Comparison of ENCODE assay signal across 32 mouse cellular contexts in genomic region chr13:50445261-50445660, GRCm38 (mm10). TPM values are rescaled to one million over a fixed set of nuclear protein-coding genes. Genes with fewer than 3 reads are reported as not detected.
DNase-seq lines count a peak whose midpoint lies in the region; ATAC-seq lines count a peak whose summit lies in the region.
"Had no signal": no experiment of that assay in that cellular context is flagged by ENCODE, and none has a peak within 500 bp of the region (broad histone marks: within the 10 kb centered on the region; RNA-seq: fewer than 3 reads in every experiment).

No protein-coding gene starts in this region.

- ATAC-seq in neural tube, embryonic 15.5 days (ENCODE audit: low FRiP score) = no peak
- ATAC-seq: activated CD4-positive, CD25-positive, alpha-beta regulatory T cell, adult 4 months; forebrain, embryonic 14.5 days; forebrain, embryonic 16.5 days; Patski had no signal

- no peak overlapping the region for H3K4me3 ChIP-seq in neural tube, embryonic 15.5 days (replicated peaks)
- H3K4me3 ChIP-seq: embryonic facial prominence, embryonic 13.5 days; embryonic facial prominence, embryonic 15.5 days; erythroblast, embryonic 14.5 days; forebrain, embryonic 10.5 days; forebrain, embryonic 12.5 days had no signal

- H3K9me3 ChIP-seq in neural tube, embryonic 15.5 days (replicated peaks) = no peaks in the 10 kb centered on the region
- H3K9me3 ChIP-seq: embryonic facial prominence, embryonic 13.5 days; embryonic facial prominence, embryonic 15.5 days; forebrain, embryonic 10.5 days; forebrain, embryonic 12.5 days had no signal

- H3K36me3 ChIP-seq in neural tube, embryonic 15.5 days = no peaks in the 10 kb centered on the region
- H3K36me3 ChIP-seq: embryonic facial prominence, embryonic 13.5 days; embryonic facial prominence, embryonic 15.5 days; forebrain, embryonic 10.5 days; forebrain, embryonic 12.5 days had no signal

- no peak overlapping the region for H3K27ac ChIP-seq in neural tube, embryonic 15.5 days (replicated peaks)
- H3K27ac ChIP-seq: embryonic facial prominence, embryonic 13.5 days; embryonic facial prominence, embryonic 15.5 days; forebrain, embryonic 10.5 days; forebrain, embryonic 12.5 days had no signal

- H3K4me1 ChIP-seq in neural tube, embryonic 15.5 days = no peaks in the 10 kb centered on the region
- H3K4me1 ChIP-seq: embryonic facial prominence, embryonic 13.5 days; embryonic facial prominence, embryonic 15.5 days; forebrain, embryonic 10.5 days; forebrain, embryonic 12.5 days had no signal

- 72% methylated on average over 4 of the region's 4 CpGs for WGBS in neural tube, embryonic 15.5 days

- no peak overlapping the region for H3K4me2 ChIP-seq in neural tube, embryonic 15.5 days
- H3K4me2 ChIP-seq: embryonic facial prominence, embryonic 13.5 days; embryonic facial prominence, embryonic 15.5 days; forebrain, embryonic 12.5 days had no signal

- H3K9ac ChIP-seq in neural tube, embryonic 15.5 days (replicated peaks) = no peak overlapping the region
- H3K9ac ChIP-seq: embryonic facial prominence, embryonic 13.5 days; embryonic facial prominence, embryonic 15.5 days; forebrain, embryonic 12.5 days had no signal

- peak; percentile 6 for DNase-seq in neural tube, embryonic 10.5 days (ENCODE audit: extremely low spot score, low spot score)
- peak; percentile 7 for DNase-seq in brain, adult 2 months (ENCODE audit: low read depth, low spot score)
- peak; percentile 81 for DNase-seq in retina, postnatal 1 day
- DNase-seq in left cerebral cortex, postnatal 25 days (ENCODE audit: low spot score in 2 of 2) = no peak
- no peak for DNase-seq in spleen, adult 12 weeks (ENCODE audit: low spot score)
- DNase-seq: adrenal gland, adult 8-10 months; adrenal gland, postnatal 14 days; adrenal gland, postnatal 36 days; cerebellum, adult 11 months; cerebellum, adult 18-20 months; cerebellum, adult 8-10 months; cerebellum, adult 9-11 months; cerebellum, postnatal 14 days; cerebellum, postnatal 36 days; embryo, embryonic 11 days had no signal

- no peaks in the 10 kb centered on the region for H3K27me3 ChIP-seq in neural tube, embryonic 15.5 days (replicated peaks)
- H3K27me3 ChIP-seq: embryonic facial prominence, embryonic 13.5 days; embryonic facial prominence, embryonic 15.5 days; forebrain, embryonic 12.5 days had no signal

- intact Hi-C loops in left cerebral cortex, postnatal 25 days (cut with DNase I) = no loop called here

RNA-seq across cellular contexts. Expression of gene Gm47429, which starts 1.5 kb away (rescaled TPM):
- not detected in 2 replicates for polyA plus RNA-seq in neural tube, embryonic 15.5 days (2015; fragmentation: Nextera tagmentation; extraction: Ambion mirVana)
- not detected for total RNA-seq in left cerebral cortex, postnatal 25 days (2021)
- total RNA-seq: adrenal gland, adult 18-20 months; adrenal gland, adult 8-10 months; adrenal gland, postnatal 14 days; adrenal gland, postnatal 36 days; common myeloid progenitor, adult 5-6 weeks; MEL had no signal
- polyA plus RNA-seq: activated CD4-positive, CD25-positive, alpha-beta regulatory T cell, adult 4 months; brain, embryonic 14.5 days; C2C12; embryonic facial prominence, embryonic 11.5 days; embryonic facial prominence, embryonic 13.5 days; embryonic facial prominence, embryonic 15.5 days; erythroblast, embryonic 14.5 days; forebrain, embryonic 10.5 days; forebrain, embryonic 12.5 days; forebrain, embryonic 14.5 days; forebrain, embryonic 16.5 days; Patski had no signal

RNA-seq across cellular contexts. Expression of gene Nutm2, which starts 21.8 kb away (rescaled TPM):
- not detected in 2 replicates for polyA plus RNA-seq in neural tube, embryonic 15.5 days (2015; fragmentation: Nextera tagmentation; extraction: Ambion mirVana)
- not detected for total RNA-seq in left cerebral cortex, postnatal 25 days (2021)
- total RNA-seq: adrenal gland, adult 18-20 months; adrenal gland, adult 8-10 months; adrenal gland, postnatal 14 days; adrenal gland, postnatal 36 days; common myeloid progenitor, adult 5-6 weeks; ES-E14; MEL had no signal
- polyA plus RNA-seq: activated CD4-positive, CD25-positive, alpha-beta regulatory T cell, adult 4 months; brain, embryonic 14.5 days; C2C12; embryonic facial prominence, embryonic 11.5 days; embryonic facial prominence, embryonic 13.5 days; embryonic facial prominence, embryonic 15.5 days; erythroblast, embryonic 14.5 days; forebrain, embryonic 10.5 days; forebrain, embryonic 12.5 days; forebrain, embryonic 14.5 days; forebrain, embryonic 16.5 days; Patski had no signal

RNA-seq across cellular contexts. Expression of gene Fbxw17, which starts 27.6 kb away (rescaled TPM):
- polyA plus RNA-seq in neural tube, embryonic 15.5 days (2015; fragmentation: Nextera tagmentation; extraction: Ambion mirVana) = 30.8 and 36.5 TPM in 2 replicates
- total RNA-seq in left cerebral cortex, postnatal 25 days (2021) = 10 to 100 TPM in 1 of 2 experiments, 1 to 10 TPM in 1; 9.9 to 13.7 TPM
- total RNA-seq: MEL had no signal
- polyA plus RNA-seq: erythroblast, embryonic 14.5 days had no signal

Comparison
In these comparisons a context has a peak if more than half of its experiments do, and no peak if none do; other contexts are left out.
1. DNase-seq: peak in neural tube, embryonic 10.5 days (single experiment), brain, adult 2 months (single experiment) and retina, postnatal 1 day (single experiment); none in left cerebral cortex, postnatal 25 days (0 of 2) and spleen, adult 12 weeks (single experiment).